Mouse (Mus musculus) left cerebral cortex, postnatal 25 days (tissue): ENCODE measurements at regions not wholly inside any gene's neighbourhood (a gene's known extent, or its start where the extent isn't known, plus 50 kb on each side); places are given as distances from the start of the nearest gene placed in this dataset.
A peak's percentile ranks its signal among the peaks of the same experiment; 100 is the strongest.

ENCODE experiments used
- DNase-seq, 2 experiments: peaks; one replicate each; pipeline ENCODE4 v3.0.0; 2022; ENCODE audit warnings: low spot score in 2 of 2, mixed read lengths in 1 of 2
- intact Hi-C: fragments of 180-260 bp; cut with DNase I; formaldehyde crosslinking; loops from one replicate; pipeline ENCODE4 v1.15.1; 2025

DNA sequence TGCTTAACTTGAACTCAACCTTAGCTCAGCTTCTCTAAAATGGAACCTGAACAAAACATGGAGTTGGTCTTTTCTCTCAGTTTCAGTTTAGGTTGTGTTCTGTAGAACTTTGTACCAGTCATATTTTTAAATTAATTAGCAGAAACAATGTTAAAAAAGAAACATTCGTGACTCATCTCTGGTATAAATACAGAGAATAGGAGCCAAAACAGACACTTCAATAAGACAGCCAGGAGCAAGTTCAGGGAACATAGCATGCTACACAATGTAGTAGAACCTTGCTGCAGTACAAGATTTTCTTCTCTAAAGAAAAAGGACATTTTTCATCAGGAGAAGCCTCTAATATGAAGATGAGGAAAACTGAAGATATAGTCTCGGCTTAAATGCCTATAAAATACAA lies 6595.0 kb upstream of the Gm7489 start:
- peak in 1 of 2 experiments; percentile 5 for DNase-seq
- intact Hi-C loops: no loop called here

GRCm38 (mm10) chr15:47299787-47300186 lies 6584.9 kb upstream of the Gm7489 start:
- no peak for DNase-seq
- intact Hi-C loops: no loop called here

- intact Hi-C loops: no loop called here
- no peak for DNase-seq
Observed at GRCm38 (mm10) chr15:47330505-47330904, 6554.2 kb upstream of the Gm7489 start.
